Mouse (Mus musculus) cerebellum, adult 11-12 months (tissue): ENCODE results near the gene Kcnh4.

ENCODE experiments used
- DNase-seq: peaks from one replicate; pipeline ENCODE4 v3.0.0; 2022

Gene Kcnh4

DNA sequence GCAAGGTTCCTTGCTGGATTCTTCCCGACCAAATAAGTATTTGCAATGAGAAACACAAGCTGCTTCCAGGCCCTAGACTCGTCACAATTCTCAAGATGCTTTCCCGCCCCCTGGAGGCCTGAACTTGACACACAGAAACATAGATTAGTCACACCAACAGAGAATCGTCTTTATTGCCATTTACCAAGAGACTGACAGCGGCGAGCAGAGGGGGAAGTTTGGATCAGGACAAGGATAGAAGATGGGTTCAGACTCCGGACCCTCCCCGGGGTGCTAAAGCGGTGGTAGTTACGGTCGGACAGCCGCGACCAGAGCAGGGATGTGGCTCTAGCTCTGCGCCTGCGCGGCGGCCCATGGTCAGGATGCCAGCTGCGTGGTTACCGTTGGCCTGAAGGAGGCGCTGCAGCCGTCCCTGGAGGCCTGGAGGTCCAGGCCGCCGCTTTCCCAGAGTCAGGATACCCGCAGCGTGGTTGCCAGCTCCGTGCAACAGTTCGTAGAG lies 1.9 kb upstream of the Kcnh4 start:
- peak; percentile 88 for DNase-seq

DNA sequence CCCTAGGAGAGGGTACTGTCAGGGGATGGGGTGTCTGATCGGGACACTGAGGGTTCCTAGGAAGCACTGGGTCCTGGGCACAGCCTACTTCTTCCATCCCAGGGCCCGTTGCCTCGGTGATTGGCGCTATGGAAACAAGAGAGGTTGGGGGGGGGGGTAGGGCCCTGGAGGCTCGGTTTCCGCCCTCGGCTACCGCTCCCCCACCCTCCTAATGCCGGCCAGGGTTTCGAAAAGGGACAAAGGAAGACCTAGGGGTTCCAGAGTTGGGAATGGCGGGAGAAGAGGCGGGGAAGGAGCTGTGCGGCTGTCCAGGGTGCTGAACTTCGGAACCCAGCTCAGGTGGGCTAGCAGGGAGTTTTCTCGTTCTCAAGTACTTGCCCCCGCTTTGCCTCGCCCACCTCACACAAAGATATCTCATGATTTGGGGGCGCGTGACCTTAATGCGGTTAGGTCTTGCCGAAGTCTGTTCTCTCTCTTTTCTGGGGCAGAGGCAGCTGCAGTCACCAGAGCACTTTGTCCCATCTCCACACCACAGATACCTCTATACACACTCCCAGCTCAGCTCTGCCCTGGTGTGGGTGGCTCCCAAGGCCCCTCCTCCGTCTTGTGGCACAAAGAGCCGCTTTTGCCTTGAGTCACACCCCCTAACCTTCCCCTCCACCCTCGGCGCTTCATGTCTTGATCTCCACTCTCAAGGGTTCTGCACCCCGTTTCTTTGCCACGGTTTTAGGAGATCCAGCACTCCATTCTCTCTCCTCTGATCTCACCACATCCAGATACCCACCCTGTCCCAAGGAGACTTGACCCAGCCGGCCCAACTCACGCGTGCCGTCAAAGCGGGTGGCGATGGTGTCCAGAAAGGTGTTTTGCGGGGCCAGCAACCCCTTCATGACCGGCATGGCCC lies 783 bp downstream of the Kcnh4 start:
- no peak for DNase-seq

DNA sequence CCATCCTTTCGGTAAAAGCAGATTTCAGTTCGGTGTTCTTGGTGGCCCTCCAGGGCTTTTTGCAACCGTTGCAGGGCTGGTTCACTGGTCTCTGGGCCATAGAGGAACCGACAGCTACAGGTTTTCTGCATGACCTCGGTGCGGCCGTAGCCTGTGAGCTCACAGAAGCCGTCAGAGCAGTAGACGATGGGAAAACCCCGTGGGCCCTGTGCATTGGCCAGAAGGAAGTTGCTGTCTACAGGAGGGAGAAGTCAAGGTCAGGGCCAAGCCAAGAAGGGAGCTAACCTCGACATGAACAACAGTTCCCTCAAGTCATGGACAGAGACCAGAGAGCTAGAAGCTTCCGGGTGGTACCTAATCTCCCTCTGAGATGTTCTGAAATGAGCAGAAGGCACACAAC lies 2.2 kb downstream of the Kcnh4 start:
- DNase-seq, result no peak

DNA sequence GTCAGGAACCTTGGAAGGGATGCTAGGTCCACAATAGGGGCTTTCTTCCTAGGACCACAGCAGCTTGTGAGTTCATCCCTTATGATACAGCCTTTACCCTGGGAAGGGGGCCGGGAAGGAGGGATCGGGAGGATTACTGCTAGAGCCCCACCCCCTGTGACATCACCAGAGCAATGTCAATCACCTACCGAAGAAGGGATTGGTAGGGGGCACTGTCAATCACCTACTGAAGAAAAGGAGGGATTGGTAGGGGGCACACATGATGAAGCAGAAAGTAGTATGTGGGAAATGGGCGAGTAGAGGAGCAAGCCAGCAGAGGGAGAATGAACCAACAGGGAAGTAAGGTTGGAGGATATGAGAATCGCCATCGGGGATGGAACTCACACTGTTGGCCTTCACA lies 3.3 kb downstream of the Kcnh4 start:
- DNase-seq, result no peak

DNA sequence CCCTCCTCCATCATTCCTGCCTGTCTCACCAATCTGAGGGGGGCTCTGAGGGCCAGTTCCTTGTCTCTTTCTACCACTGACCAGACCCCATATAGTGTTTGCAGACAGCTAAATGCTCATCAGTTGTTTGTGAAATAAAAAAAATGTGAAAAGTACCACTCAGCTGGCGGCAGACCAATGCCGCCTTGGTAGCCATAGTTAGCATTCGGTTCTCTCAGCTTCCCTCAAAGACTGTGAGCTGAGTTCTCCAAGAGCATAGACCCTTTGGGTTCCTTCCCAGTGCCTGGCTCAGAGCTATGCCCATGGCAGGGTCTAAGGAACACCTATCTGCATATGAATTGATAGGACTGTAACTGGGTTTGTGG lies 5.1 kb downstream of the Kcnh4 start:
- DNase-seq, result no peak

DNA sequence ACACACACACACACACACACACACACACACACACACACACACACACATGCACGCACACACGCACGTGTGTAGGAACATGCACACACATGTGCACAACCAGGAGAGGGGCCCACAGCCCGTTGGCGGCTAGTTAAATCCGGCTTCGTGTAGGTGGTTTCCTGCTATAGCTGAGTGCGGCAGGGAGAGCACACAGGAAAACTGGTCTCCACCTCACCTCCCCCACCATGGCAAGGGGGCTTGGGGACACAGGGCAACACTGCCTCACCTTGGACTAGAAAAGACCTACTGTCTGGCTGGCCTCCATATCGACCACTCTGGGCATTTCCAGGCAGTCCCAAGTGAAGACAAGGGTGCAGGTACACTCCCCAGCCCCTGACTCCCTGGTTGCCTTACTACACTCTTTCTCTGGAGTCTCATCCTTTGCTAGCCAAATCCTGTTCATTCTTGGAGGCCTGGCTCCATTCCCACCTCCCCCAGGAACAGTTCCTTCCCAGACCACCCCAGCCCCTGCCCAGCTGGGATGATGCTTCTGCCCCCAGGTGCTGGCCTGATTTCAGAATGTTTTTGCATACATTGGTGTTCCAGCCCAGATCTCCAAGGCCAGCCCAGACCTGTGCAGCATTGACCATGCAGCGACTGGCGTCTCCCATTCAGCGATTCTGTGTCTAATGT lies 5.6 kb downstream of the Kcnh4 start:
- DNase-seq, result no peak

DNA sequence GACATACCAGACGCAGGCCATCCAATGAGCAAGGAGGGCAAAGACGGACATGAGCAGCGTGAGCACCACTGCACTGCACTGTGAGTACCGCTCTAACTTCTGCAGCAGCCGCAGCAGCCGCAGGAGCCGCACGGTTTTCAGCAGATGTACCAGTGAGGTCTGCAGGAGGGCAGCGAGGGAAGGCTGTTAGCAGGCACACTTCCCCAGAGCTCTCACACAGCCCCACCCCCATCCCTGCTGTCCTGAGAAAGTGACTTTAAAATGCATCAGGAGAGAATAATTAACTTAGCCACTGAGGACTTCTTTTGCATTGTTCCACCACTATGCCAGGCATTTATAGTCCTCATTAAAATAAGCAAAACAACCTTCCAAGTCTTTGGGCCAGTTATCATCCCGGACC lies 7.4 kb downstream of the Kcnh4 start:
- no peak for DNase-seq

DNA sequence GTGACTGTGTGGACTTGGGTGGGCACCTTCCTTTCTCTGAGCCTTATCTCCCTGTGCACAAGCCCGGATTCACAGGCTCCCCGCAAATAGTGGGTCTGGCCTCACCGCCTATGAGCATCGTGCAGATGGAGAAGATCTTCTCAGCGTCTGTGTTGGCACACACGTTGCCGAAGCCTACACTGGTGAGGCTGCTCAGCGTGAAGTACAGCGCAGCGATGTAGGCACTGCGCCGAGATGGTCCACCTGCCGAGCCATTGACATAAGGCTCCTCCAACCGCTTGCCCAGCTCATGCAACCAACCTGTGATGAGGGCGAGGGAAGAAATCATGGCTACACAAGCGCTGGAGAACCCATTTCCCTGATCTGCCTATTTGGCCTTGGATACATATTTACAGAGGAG lies 9.6 kb downstream of the Kcnh4 start:
- no peak for DNase-seq

DNA sequence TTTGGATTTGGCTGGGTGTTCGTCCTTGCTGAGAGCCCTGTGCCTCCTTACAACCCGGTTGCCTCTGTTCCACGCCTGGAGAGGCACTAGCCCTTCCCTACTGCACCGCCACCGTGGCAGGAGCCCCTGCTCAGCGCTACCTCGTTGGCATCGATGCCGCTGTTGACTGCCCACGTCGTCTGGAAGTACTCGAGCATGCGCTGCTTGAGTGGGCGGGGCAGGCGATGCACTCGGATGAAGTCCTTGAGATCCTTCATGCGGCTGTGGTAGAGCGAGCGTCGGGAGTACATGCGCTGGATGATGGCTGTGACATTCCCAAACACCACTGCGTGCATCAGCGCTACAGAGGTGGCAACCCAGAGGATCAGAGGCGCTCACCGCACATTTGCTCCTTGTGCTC lies 10.3 kb downstream of the Kcnh4 start:
- DNase-seq, result no peak

DNA sequence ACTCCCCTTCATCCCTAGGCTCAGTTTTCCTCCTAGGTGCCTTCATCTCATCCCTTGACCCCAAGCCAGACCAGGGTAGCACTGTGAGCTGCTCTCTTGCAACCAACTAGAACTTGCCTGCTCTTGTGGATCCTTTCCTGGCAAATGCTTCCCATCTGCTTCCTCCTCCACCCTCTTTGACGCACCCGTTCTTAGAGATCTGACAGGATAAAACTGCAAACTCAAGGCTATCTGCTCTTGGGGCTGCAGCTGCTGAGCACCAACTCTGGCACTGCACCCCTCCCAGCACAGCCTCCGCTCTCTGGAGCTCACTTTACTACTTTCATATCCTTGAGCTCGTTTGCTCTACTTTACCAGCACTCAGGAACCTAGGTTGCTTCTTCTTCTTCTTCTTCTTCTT lies 11.1 kb downstream of the Kcnh4 start:
- no peak for DNase-seq

DNA sequence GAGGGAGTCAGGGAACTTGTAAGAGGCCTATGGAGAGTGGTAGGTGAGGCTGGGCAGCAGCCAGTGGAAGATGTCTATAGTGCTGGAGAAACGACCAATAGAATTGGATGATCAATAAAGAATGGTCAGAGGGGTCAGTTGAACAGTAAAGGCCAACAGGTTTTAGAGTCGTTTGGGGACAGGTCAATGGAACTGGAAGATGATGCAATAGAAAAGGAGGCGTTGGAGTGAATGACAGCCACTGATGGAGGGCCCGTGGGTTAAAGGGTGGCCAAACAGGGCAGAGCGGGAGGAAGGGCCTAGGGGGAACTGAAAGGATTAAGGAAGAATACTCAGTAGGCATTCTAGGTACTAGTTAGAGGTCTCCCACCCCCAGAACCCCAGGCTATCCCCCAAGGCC lies 12.6 kb downstream of the Kcnh4 start:
- no peak for DNase-seq

DNA sequence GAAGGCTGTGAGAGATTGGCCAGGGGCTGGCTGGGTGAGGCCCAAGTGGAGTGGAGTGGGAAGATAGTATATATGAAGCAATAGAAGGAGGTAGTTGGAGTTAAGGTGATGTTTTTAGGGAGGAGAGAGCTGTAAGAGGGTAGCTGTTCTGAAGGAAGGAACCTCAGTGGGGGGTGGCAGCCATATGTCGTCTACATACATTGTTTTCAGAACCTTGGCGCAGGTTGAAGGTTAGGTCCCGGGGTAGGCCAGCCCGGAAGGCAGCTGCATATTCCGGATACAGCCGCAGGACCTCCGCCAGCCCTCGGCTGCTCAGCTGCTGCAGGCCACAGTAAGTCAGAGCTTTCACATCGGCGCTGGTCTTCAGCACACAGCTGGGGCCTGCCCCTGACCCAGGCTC lies 13.2 kb downstream of the Kcnh4 start:
- no peak for DNase-seq

DNA sequence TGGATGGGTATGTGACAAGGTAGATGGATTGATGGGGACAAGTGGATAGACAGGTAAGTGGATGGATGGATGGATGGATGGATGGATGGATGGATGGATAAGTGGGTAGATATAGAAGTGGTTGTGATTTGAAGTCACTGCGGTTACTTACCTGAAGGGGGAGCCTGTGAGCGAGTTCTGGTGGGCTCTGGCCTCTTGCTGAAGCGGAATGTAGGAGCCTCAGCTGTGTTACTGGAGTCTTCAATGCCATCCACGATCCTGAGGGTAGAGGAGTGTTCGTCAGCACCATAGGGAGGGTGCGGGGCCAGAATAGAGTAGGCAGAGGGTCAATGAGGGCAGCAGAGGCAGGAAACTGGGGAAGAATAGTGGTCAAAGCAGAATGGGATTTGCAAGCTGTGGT lies 14.7 kb downstream of the Kcnh4 start:
- DNase-seq, result peak; percentile 52

DNA sequence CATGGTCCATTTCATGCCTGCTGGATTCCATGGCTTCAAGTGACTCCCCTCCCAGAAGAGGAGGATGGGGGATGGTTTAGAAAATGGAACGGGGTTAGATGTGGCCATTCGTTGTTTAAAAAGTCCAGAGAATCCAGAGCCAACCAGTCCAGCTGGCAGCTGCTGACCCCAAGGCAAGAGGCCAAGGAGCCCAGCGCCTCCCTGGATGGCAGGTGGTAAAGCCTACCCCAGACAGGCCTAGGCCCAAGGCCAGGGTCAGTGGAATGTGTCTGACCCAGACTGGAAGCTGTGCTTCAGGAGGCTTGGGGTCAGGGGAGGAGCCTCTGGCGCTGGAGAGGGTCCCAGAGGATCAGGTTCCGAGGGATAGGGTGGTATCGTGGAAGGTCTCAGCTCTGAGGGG lies 18.4 kb downstream of the Kcnh4 start:
- DNase-seq, result peak; percentile 47

DNA sequence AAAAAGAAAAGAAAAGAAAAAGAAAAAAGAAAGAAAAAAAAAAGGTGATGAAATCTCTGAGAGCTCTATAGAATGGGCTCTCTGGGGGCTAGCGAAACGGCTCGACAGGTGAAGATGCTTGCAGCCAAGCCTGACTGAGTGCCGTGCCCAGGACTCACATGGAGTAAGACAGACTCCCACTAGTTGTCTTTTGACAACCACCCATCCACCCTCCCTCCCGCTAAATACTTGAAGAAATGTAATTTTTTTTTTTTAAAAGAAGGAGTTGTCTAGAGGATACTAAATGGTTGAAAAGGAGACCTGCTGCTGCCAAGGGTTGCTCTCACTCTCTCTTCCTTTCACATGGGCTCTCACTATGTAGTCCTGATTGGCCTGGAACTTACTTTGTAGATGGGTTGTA lies 21.0 kb downstream of the Kcnh4 start:
- DNase-seq, result no peak

DNA sequence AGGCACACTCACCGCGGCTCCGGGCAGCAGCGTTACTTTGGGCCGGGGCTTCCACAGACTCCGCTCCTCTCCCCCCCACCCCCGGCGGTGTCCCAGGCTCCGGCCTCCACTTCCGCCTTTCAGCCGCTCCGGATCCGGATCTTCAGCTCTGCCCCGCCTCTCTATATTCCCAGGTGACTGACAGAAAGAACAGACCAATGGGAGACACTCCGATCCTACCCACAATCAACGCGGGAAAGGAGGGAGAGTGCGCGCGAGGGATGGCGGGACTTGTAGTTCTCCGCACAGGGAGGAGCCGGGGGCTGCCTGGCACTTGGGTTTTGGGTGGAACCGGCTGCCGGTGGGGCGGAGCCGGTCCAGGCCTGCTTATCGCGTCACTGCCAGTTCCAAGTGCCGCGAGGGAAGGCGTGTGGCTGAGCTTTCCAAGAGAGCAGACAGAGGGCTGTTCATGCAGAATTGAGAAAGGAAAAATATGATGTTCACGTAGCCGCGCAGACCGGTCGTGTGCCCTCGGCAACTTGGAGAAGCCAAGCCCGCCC lies 21.6 kb downstream of the Kcnh4 start, which contains the start of gene Rab5c:
Gene Rab5c, minus strand, starts transcription at position 150 of the 539 bp plus-strand sequence.
- DNase-seq, result peak; percentile 99

DNA sequence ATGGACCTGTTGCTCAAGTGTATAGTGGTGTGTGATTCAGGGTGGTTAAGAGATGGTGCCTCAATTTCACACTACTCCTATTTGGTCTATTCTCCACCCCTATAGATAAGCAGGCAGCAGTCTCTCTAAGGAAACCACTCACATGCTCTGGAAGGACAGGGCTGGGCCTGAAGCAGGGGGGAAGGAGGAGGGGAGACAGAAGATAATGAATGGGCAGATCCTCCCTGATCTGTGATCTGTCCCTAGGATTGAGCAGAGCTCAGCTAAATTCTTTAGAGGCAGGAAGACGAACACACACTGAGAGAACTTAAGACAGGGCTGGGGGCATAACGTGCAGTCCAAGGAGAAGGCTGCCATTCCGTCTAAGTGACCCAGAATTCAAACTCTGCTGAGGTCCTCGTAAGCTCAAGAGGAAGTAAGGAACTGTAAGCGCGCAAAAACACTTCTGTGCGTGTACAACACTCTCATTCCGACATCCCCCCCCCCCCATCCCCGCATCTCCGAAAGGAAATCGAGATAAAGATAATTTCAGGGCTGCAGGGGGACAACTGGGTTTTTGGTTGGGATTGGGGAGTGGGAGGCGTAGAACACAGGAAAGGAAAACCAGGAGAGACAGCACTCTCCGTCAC lies 22.5 kb downstream of the Kcnh4 start:
- no peak for DNase-seq

DNA sequence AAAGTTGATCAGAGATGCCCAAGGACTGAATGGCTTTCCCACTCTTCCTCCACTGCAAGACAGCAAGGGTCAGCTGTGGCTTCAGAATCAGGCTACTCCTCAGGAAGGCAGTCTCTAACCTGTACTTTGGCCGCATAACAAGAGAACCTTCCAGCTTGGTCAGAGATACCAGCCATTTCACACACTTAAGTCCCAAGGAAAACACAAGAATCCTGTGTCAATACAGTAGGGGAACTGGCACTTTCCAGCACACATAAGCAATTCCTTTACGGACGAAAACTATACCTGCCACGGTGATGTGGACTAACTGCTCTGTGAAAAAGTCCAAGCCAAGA lies 23.0 kb downstream of the Kcnh4 start:
- DNase-seq, result no peak

DNA sequence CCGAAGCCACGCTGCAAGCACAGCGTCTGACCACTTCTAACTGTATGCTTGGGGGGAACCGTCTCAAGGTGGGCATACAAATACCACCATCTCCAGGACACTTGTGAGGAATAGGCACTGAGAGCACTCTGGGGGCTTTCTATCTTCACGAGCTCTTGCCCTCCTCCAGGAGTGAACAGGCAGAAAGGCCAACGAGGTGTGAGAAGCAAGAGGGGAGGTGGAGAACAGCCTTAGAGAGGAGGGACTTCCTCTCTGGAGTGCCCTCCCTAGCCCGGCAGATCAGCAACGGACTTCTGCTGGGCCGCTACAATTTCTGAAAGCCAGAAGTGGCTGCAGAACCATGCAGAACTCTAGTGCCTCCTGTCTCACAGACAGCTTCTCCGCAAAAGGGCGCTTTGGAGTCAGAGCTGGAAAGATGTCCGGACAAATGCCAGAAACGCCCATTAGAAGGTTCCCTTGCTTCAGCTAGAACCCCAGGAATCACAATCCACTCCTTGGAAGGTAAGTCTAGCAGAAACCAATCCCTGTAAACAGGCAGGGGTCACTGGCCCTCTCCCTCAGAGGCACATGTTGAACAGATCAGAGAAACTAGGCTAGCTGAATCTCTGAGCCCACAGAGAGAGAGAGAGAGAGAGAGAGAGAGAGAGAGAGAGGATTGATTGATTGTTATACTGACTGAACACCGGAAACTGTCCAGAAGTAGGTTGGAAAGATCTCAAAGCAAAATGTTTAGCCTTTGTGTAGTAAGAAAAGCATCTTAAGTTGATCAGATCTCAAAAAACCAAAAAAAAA lies 23.6 kb downstream of the Kcnh4 start:
- DNase-seq, result no peak

DNA sequence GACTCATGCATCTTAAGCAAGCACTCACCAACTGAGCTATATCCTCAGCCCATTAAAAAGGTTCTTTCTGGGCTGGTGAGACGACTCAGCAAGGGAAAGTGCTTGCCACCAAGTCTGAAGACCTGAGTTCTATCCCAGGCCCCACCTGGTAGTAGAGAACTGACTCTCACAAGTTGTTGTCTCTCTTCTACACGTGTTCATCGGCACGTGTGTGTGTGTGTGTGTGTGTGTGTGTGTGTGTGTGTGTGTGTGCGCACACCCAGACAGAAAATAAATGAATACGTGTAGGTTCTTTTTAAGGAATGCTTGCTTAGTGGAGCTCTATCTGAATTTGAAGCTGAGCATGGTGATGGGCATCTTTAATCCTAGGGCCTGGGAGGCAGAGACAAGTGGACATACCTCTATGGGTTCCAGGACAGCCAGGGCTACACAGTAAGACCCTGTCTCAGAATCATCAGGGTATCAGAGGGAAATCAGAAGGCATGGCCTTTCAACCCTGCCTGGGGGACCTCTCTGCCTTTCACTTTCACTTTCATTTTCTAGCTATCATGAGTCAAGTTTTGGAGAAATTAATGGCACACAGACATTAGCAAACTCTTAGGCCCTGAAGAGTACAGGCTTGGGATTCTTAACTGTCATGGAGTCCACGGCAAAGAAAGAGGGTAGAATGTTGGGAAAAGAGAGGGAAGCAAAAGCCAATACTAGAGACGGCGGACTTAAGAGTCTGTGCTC lies 24.4 kb downstream of the Kcnh4 start:
- no peak for DNase-seq

DNA sequence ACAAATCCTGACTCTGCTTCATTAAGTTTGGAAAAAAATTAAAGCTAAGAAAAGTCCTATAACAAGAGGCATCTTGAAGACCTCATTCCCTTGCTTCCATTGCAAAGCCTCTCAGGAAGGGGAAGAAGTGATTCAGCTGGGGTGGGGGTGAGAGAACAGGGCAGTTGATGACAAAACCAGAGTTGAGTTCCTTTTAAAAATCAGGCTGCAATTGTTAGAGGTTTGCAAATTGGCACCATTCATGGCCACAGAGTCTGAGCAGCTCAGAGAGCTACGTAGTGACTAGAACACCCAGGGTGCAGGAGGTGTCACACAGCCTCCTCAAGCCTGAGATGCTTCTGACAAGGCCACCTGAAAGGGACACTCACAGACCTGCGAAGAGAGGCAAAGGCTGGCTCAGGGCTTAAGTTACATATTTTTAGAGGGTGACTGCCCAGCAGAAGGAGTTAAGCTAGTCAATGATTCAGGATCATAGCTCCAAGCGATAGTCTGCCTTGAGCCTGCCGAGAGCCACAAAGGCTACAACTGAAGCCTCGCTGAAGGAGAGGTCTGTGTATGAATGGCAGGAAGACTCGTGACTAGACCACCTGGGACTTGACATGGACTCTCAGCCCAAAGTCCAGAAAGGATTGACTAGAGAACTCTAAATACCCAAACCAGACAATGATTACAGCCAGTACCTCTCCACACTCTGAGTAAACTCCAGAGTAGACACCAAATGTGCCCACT lies 29.1 kb downstream of the Kcnh4 start:
- DNase-seq, result no peak
